Mouse (Mus musculus): ENCODE measurements at regions not wholly inside any gene's neighbourhood (a gene's known extent, or its start where the extent isn't known, plus 50 kb on each side); places are given as distances from the start of the nearest gene placed in this dataset.
A peak's percentile ranks its signal among the peaks of the same experiment; 100 is the strongest.

- TF ChIP-seq CTCF (IDR thresholded peaks at IDR 0.05; ENCODE audit: low read depth) = no peak
- 83% methylated on average over 1 of the region's 1 CpGs for WGBS
- no peaks in the 10 kb centered on the region for H3K9me3 ChIP-seq (ENCODE audit: low read length)
- H3K36me3 ChIP-seq (ENCODE audit: insufficient read depth, low read length) = no peaks in the 10 kb centered on the region
- H3K4me1 ChIP-seq (ENCODE audit: insufficient read depth, low read length) = no peaks in the 10 kb centered on the region
- H3K4me2 ChIP-seq (ENCODE audit: low read depth, low read length) = no peak overlapping the region
- no peak for ATAC-seq
- no peaks in the 10 kb centered on the region for H3K27me3 ChIP-seq (ENCODE audit: insufficient read depth, low read length)
- no peak overlapping the region for H3K9ac ChIP-seq (replicated peaks; ENCODE audit: low read length)
- no peak overlapping the region for H3K27ac ChIP-seq
- no peak overlapping the region for H3K4me3 ChIP-seq (ENCODE audit: low read length)
- no peak for DNase-seq (ENCODE audit: low spot score)
Observed at GRCm38 (mm10) chr13:6128903-6129302, 267.6 kb downstream of the Klf6 start.

GRCm38 (mm10) chr13:6131363-6131762, 270.1 kb downstream of the Klf6 start:
- Histone ChIP-seq H3K9ac (replicated peaks; ENCODE audit: low read length) (no peak overlapping the region), H3K27ac (no peak overlapping the region), H3K27me3 (ENCODE audit: insufficient read depth, low read length) (no peaks in the 10 kb centered on the region), H3K4me1 (ENCODE audit: insufficient read depth, low read length) (no peaks in the 10 kb centered on the region), H3K9me3 (ENCODE audit: low read length) (no peaks in the 10 kb centered on the region), H3K36me3 (ENCODE audit: insufficient read depth, low read length) (no peaks in the 10 kb centered on the region), H3K4me2 (ENCODE audit: low read depth, low read length) (no peak overlapping the region), H3K4me3 (ENCODE audit: low read length) (no peak overlapping the region)
- ATAC-seq = no peak
- no peak for DNase-seq (ENCODE audit: low spot score)
- TF ChIP-seq CTCF (IDR thresholded peaks at IDR 0.05; ENCODE audit: low read depth) = no peak
- 72% methylated on average over 2 of the region's 2 CpGs for WGBS

GRCm38 (mm10) chr13:6137170-6137569, 275.9 kb downstream of the Klf6 start:
- no peak for TF ChIP-seq CTCF (IDR thresholded peaks at IDR 0.05; ENCODE audit: low read depth)
- WGBS = 25% methylated on average over 4 of the region's 4 CpGs
- H3K4me1 ChIP-seq (ENCODE audit: insufficient read depth, low read length) = no peaks in the 10 kb centered on the region
- no peaks in the 10 kb centered on the region for H3K36me3 ChIP-seq (ENCODE audit: insufficient read depth, low read length)
- H3K27me3 ChIP-seq (ENCODE audit: insufficient read depth, low read length) = no peaks in the 10 kb centered on the region
- no peak overlapping the region for H3K4me3 ChIP-seq (ENCODE audit: low read length)
- H3K4me2 ChIP-seq (ENCODE audit: low read depth, low read length) = no peak overlapping the region
- H3K9ac ChIP-seq (replicated peaks; ENCODE audit: low read length) = no peak overlapping the region
- no peak for ATAC-seq
- no peak for DNase-seq (ENCODE audit: low spot score)
- no peaks in the 10 kb centered on the region for H3K9me3 ChIP-seq (ENCODE audit: low read length)
- no peak overlapping the region for H3K27ac ChIP-seq

GRCm38 (mm10) chr13:6142771-6143170, 281.5 kb downstream of the Klf6 start:
- no peak for DNase-seq (ENCODE audit: low spot score)
- no peaks in the 10 kb centered on the region for H3K9me3 ChIP-seq (ENCODE audit: low read length)
- no peak overlapping the region for H3K4me2 ChIP-seq (ENCODE audit: low read depth, low read length)
- 81% methylated on average over 2 of the region's 2 CpGs for WGBS
- no peaks in the 10 kb centered on the region for H3K27me3 ChIP-seq (ENCODE audit: insufficient read depth, low read length)
- H3K4me1 ChIP-seq (ENCODE audit: insufficient read depth, low read length) = no peaks in the 10 kb centered on the region
- H3K4me3 ChIP-seq (ENCODE audit: low read length) = no peak overlapping the region
- H3K9ac ChIP-seq (replicated peaks; ENCODE audit: low read length) = no peak overlapping the region
- no peak overlapping the region for H3K27ac ChIP-seq
- TF ChIP-seq CTCF (IDR thresholded peaks at IDR 0.05; ENCODE audit: low read depth) = no peak
- ATAC-seq = no peak
- no peaks in the 10 kb centered on the region for H3K36me3 ChIP-seq (ENCODE audit: insufficient read depth, low read length)

GRCm38 (mm10) chr13:6153657-6154056, 292.4 kb downstream of the Klf6 start:
- H3K27ac ChIP-seq = no peak overlapping the region
- H3K36me3 ChIP-seq (ENCODE audit: insufficient read depth, low read length) = no peaks in the 10 kb centered on the region
- DNase-seq (ENCODE audit: low spot score) (peak; percentile 48), ATAC-seq (no peak)
- no peak overlapping the region for H3K9ac ChIP-seq (replicated peaks; ENCODE audit: low read length)
- TF ChIP-seq CTCF (IDR thresholded peaks at IDR 0.05; ENCODE audit: low read depth) = no peak
- 65% methylated on average over 4 of the region's 4 CpGs for WGBS
- no peaks in the 10 kb centered on the region for H3K9me3 ChIP-seq (ENCODE audit: low read length)
- no peak overlapping the region for H3K4me2 ChIP-seq (ENCODE audit: low read depth, low read length)
- H3K27me3 ChIP-seq (ENCODE audit: insufficient read depth, low read length) = no peaks in the 10 kb centered on the region
- no peaks in the 10 kb centered on the region for H3K4me1 ChIP-seq (ENCODE audit: insufficient read depth, low read length)
- no peak overlapping the region for H3K4me3 ChIP-seq (ENCODE audit: low read length)

GRCm38 (mm10) chr13:6156191-6156590, 294.9 kb downstream of the Klf6 start:
- ATAC-seq (no peak), DNase-seq (ENCODE audit: low spot score) (no peak)
- Histone ChIP-seq H3K27ac (no peak overlapping the region), H3K4me3 (ENCODE audit: low read length) (no peak overlapping the region), H3K9me3 (ENCODE audit: low read length) (no peaks in the 10 kb centered on the region), H3K4me2 (ENCODE audit: low read depth, low read length) (no peak overlapping the region), H3K9ac (replicated peaks; ENCODE audit: low read length) (no peak overlapping the region), H3K36me3 (ENCODE audit: insufficient read depth, low read length) (no peaks in the 10 kb centered on the region), H3K4me1 (ENCODE audit: insufficient read depth, low read length) (no peaks in the 10 kb centered on the region), H3K27me3 (ENCODE audit: insufficient read depth, low read length) (no peaks in the 10 kb centered on the region)
- TF ChIP-seq CTCF (IDR thresholded peaks at IDR 0.05; ENCODE audit: low read depth) = no peak
- 70% methylated on average over 4 of the region's 4 CpGs for WGBS

GRCm38 (mm10) chr13:6157029-6157428, 295.7 kb downstream of the Klf6 start:
- H3K9me3 ChIP-seq (ENCODE audit: low read length) = no peaks in the 10 kb centered on the region
- H3K27ac ChIP-seq = no peak overlapping the region
- no peaks in the 10 kb centered on the region for H3K27me3 ChIP-seq (ENCODE audit: insufficient read depth, low read length)
- no peak for TF ChIP-seq CTCF (IDR thresholded peaks at IDR 0.05; ENCODE audit: low read depth)
- H3K36me3 ChIP-seq (ENCODE audit: insufficient read depth, low read length) = no peaks in the 10 kb centered on the region
- no peak overlapping the region for H3K4me2 ChIP-seq (ENCODE audit: low read depth, low read length)
- whole genome bisulfite sequencing = 50% methylated on average over 3 of the region's 3 CpGs
- ATAC-seq (no peak), DNase-seq (ENCODE audit: low spot score) (no peak)
- no peak overlapping the region for H3K9ac ChIP-seq (replicated peaks; ENCODE audit: low read length)
- H3K4me3 ChIP-seq (ENCODE audit: low read length) = no peak overlapping the region
- H3K4me1 ChIP-seq (ENCODE audit: insufficient read depth, low read length) = no peaks in the 10 kb centered on the region

Data from hindbrain, postnatal 0 days (tissue).